Mouse (Mus musculus) cerebellum, adult 8-10 months (tissue): ENCODE data around the gene Gria4.
"Not testable (repeated sequence)": the region's sequence is repeated elsewhere in the genome, so short reads cannot be mapped to it uniquely, and the experiment has no call there.

Experiments
- DNase-seq: peaks from one replicate; pipeline ENCODE4 v3.0.0; 2022

Gria4 gene

DNA sequence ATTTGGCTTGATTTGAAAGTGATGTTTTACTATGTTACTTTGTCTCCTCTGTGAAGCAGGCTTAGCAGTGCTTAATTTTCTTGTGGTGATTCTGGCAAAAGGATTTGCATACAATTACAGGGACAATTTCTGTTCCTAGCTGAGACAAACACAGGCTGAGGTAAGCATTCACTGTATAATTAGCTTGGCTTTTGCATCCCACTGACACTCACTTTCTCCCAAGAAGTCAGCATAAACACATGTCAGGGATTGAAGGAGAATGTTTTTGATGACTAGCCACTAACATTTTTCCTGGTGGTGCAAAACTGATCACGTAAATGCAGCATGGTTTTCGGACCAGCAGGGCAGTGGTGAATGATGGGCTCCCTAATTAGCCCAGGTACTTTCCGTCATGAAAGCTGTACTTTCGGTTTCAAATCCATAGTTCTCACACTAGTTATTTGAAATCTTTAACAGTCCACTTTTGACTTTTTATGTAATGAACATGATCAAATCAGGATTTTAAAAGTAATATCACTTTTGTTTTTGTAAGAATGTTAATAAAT lies 240.5 kb downstream of the Gria4 start:
- no peak for DNase-seq

DNA sequence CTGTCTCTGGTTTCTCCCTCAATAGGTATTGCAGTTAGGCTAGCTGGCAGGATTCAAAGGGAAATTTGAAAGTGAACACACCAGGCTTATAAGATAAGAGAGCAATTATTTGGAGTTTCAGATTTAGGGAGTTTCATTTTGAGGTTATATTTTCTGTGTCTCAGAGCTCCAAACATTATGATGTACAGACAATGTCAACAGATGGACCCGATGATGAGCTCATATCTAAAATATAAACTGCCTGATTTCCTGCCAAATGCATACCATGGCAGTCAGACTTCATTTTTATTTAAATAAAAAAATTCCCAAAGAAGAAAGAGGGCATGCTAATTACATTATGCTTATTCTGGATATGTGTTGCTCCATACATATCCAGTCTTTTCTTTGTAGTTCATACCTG lies 256.8 kb downstream of the Gria4 start:
- DNase-seq: no peak

DNA sequence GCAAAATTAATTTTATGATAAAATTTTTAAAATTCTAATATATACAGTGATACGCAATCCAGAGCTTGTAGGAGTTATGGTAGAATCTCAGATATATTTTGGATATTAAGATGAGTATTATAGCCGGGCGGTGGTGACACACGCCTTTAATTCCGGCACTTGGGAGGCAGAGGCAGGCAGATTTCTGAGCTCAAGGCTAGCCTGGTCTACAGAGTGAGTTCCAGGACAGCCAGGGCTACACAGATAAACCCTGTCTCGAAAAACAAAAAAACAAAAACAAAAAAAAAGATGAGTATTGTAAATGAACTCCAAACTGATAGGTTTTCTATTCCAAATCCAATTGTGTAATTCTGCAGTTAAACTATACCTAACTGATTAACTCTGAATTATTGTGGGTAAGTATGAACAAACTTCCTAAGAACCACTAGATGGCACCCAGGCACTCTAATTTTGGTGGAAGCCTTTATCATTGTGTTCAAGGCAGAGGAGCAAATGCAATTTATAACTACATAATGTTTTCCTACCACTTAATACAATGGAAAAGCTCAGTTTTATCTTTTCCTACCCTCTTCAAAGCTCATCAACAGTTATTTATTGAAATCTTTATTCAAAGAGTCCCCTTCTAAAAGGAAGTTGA lies 259.4 kb downstream of the Gria4 start:
- no peak for DNase-seq

DNA sequence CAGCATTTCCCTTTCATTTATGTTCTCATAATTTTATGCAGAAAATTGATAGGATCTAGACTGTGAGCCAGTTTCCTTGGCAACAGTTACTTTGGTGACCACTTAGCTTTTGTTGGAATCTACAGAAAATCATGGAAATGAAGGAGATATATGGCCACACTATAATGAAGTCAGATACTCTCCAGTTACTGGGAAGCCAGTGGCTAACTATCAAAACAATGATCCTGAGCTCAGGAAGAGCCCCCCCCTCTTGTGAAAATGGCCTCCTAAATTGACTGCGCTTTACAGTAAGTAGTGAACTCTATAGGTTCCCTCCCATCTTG lies 281.5 kb downstream of the Gria4 start:
- DNase-seq: no peak

DNA sequence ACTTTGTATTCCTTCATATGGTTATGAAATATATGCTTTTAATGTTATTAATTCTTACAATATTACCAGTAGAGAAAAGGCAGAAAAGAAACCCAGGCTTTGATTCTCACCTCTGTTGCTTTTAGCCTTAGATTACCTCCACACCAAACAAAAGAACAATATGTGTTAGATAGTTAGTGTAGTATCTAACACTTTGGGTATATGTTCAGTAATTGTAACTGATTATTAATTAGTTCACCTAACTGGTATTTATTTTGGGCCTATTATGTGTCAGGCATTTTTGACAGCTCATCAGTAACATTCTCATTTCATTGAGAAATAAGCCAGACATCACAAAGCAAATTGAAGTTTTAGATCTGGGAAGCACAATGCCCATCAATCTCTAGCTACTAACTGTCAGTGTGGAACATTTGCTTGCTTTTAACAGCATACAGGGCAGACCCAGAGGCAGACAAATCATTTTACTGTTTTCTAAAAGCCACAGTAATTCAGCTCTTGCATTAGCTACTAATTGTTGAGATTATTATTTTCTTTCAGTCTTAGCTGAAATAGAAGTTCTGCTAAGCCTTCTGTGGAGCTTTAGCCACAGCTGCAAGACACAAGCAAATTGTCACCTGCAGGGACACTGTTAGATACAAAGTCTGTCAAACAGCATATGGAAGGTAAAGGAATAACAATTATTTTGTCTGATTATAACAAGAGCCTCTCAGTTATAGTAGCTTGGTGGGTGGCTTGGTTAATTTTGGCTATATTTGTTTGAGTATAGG lies 282.1 kb downstream of the Gria4 start:
- DNase-seq: no peak

DNA sequence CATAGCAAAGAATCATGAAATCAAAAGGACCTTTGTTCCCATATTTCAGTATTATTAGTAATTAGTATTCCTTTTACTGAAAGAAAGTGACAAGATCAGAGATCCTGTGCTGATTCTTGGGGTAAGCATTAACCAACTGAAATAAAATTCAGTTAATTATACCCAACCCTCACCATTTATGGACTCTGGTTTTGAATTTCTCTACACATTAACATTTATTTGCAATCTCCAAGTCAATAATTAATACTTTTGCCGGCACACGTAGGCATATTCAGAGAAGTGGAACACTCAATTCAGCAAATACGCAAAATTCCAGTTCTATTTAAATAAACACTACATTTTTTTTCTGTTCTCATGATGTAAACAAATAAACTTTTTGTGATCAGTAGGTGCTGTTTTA lies 289.9 kb downstream of the Gria4 start:
- no peak for DNase-seq

DNA sequence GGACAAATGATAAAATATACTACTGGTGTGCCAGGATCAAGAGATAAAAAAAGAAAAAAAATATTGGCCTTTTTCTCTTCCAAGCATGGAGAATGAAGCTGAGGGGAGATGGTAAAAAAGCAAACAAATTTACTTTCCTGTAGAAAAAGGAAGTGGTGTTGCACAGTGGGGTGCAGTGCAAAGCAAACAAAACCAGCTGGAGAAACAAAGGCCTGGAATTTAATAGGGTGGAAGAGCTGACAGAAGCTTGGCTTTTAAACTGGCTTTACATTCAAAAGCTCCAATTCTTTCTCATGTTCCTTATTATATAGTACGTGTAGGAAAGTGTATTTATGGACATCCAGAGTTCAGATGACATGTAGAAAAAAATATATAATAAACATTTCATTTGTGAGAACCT lies 290.9 kb downstream of the Gria4 start:
- no peak for DNase-seq

DNA sequence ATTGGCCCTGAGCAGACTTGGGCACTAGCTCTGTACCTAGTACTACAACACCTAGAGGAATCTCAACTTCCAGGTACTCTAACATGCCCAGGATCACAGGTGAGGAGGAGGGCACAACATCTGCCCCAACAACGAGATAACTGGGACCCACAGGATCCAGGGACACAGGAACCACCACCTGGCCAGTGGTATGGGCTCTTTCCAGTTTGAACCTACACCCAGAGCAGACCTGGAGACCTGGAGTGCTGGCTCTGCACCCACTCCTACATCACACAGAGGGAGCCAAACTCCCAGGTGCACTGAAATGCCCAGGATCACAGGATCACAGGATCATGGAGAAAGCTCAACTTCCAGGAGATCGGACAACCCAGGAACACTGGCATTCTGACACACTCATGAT lies 309.6 kb downstream of the Gria4 start:
- no peak for DNase-seq

DNA sequence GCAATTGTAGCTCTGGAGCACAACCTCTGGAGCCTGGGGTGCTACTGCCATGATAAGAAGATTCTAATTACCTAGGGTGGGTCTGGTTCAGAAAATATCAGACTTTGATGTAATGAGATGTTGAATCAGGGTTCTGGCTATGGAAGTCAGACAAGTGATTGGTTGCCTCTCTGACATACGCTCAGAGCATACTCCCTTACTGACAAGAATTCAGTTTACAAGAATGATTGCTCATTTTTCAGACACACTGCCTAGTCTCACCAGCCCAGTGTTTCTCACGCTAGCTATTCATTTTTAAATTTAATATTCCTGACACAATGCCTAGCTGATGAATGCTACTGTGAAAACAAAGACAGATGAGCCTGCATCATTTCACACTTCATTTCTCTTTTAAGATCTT lies 311.5 kb downstream of the Gria4 start:
- DNase-seq: no peak

DNA sequence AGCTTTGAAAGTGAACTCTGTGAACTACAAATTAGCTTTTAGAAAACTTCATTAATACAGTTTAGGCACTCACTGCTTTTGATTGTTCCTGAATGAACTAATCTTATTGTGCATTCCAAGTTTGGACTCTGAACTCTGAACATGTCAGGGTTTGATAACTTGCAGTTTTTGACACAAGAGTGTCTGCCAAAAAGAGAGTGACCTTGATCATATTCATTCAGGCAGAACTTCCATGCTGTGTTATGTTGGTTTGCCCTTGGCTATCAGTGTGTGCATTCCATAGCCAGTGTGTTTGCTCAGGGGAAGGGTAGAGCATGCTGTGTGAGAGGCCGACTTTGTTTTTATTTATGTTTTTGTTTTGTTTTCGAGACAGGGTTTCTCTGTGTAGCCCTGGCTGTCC lies 325.2 kb downstream of the Gria4 start:
- DNase-seq: no peak

DNA sequence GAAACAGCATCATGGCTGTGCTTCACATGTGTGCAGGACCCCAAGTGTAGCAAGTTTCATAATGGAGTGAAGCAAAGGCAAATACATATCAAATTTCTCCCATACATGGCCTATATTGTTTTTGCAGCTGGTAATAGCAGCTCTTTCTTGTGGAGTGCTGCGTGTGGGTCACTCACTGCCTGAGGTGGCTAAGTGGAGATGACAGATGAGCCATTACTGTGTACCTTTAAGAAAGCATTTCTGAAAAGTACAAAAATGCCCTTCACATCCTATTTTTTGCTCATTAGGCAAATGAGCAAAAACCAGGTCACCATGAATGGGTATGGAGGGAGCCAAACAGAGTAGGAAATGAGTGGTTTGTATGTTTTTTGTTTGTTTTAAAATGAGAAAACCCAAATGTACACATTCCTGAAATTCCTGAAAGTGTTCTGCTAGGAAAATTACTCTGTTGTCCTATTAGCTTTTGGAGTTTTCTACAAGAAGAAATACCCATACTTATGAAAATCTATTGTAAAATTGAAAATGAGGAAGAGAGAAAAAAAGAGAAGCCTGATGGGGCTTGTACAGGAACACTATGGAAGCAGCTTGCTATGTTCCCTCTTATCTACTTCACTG lies 336.5 kb downstream of the Gria4 start:
- DNase-seq: no peak

DNA sequence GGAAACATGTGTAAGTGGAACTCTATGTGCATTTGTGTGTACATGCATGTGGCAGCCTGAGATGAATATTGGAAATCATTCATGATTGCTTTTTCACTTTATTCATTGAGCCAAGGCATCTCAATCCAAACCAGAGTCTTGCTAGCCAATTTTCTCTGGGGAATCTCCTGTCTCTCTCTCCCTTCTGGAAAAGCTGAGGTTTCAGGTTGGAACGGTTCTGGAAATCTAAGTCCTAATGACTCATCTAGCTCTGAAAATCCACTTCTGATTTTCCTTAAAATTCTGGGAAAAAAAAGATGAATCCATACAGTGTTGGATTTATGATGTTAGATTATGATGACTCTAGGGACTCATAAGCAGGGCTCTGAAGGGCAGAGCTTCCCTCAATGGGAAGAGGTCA lies 337.8 kb downstream of the Gria4 start:
- DNase-seq: no peak

DNA sequence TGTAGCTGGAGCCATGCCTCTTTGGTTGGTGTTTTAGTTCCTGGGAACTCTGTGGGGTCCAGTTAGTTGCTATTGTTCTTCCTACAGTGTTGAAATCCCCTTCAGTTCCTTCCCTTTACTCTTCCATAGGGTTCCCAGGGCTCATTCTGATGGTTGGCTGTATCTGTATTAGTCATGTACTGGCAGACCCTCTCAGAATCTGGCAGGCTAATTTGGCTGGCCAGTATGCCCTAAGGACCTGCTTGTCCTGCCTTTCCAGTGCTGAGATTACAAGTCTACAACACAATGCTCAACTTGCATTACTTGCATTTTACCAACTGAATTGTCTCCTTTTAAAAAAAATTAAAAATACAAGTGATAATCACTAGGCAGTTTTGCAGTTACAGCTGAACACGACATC lies 338.4 kb downstream of the Gria4 start:
- no peak for DNase-seq

DNA sequence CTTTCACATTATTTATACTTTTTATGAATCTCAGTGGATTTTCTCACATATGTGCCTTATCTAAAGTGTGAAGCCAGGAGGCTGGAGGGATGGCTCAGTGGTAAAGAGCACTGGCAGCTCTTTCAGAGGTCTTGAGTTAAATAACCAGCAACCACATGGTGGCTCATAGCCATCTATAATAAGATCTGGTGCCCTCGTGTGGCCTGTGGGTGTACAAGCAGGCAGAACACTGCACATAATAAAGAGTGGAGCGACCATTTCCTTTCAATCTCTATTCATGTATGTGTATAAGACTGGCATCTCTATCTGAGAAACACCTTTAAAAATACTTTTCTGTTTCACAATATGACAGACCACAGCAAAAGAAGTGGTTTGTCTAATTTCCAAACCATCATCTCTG lies 353.1 kb downstream of the Gria4 start:
- DNase-seq: no peak

DNA sequence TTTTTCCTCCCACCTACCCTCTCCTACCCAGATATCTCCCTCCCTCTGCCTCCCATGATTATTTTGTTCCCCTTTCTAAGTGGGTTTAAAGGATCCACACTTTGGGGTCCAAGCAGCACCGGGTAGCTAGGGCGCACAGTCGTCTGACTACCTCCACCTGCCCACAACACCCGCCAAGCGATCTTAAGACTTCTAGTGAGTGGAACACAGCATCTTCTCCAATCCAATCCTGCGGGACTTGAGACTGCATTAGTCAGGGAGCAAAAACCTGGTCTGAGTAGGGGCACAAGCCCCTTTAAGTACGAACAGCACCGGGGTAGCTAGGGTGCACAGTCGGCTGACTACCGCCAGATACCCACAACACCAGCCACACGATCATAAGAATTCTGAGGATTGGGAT lies 395.2 kb downstream of the Gria4 start:
- not testable (repeated sequence) for DNase-seq

DNA sequence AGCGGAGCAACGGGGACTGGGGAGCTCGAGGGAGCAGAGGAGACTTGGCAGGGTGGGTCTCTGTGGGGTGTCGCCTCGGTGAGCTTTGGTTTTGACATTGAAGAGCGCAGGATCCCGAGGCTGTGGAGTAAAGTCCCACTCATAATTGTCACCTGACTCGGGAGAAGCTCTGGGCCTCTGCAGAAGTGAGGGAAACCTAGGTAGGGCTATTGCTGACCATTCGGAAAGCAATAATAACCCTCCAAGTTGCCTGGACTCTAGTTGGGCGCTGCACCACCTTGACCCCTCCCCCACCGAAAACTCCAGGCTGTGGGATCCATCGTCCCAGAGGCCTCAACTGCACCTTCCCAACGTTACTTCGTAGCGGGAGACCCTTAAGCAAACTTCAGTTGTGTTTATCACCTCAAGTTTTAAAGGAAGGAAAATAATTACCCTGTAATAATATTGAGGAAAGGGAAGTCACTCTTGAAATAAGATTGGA lies 419.4 kb downstream of the Gria4 start:
- DNase-seq: no peak

DNA sequence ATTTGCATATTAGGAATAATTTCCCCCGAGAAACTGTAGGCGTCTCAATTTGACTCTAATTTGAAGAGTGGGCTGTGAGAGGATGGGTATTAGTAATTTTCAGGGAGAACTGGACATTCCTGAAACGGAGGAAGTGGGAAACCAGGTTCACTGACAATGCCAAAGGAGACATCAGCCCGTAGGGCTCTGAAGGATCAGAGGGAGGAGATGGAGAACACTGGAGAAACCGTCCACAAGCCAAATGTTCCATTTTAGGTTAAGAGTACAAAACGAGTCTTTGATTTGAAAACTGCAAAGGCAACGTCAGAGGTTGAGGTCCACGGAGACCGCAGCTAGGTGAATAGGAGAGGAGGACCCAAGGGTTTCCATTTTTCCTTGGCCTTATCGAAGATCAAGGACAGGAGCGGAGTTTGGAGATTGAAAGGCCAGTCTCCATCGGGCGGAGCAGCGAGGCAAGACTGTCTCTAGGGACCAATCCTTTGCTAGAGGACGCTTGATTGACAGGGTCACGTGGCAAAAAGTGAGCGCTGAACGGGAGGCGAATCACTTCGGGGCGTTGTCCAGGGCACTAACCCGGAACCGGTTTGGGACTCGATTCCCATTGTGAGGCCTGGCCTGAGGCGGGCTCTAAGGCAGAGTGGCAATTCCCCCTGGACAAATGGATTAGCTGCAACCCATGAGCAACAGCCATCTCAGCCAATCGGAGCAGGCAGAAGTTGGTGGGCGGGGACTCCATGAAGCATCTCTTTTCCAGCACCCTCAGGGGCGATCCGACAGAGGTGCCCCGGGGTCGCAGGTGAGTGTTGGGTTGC lies 420.0 kb downstream of the Gria4 start, which contains the start of gene Msantd4:
Gene Msantd4, plus strand, starts transcription at position 735 of the 812 bp plus-strand sequence.
- peak; percentile 96 for DNase-seq
